Mouse (Mus musculus) intestine, embryonic 15.5 days (tissue): ENCODE data around the gene Enam. TPM values are rescaled to one million over a fixed set of nuclear protein-coding genes. Genes with fewer than 3 reads are reported as not detected.
"Not testable (repeated sequence)": the region's sequence is repeated elsewhere in the genome, so short reads cannot be mapped to it uniquely, and the experiment has no call there.

Source experiments
- ATAC-seq: fragments of 200-750 bp; cut with Nextera tagmentation; 2 replicates; pipeline ENCODE4 v1.8.0; 2017; ENCODE audit warnings: moderate TSS enrichment, moderate library complexity
- H3K27ac ChIP-seq: fragments of 300-500 bp; sonication (generic); 2 replicates; pipeline ENCODE4 v1.5.1; 2015; ENCODE audit warnings: mild to moderate bottlenecking, inconsistent platforms
- H3K27me3 ChIP-seq: fragments of 300-500 bp; sonication (generic); replicated peaks from 2 replicates; pipeline ENCODE4 v1.6.1; 2015; ENCODE audit warnings: inconsistent platforms
- H3K36me3 ChIP-seq: fragments of 300-500 bp; sonication (generic); 2 replicates; pipeline ENCODE4 v1.6.1; 2015; ENCODE audit warnings: inconsistent platforms
- H3K4me1 ChIP-seq: fragments of 300-500 bp; sonication (generic); replicated peaks from 2 replicates; pipeline ENCODE4 v1.6.1; 2015; ENCODE audit warnings: inconsistent platforms
- H3K4me2 ChIP-seq: fragments of 300-500 bp; sonication (generic); replicated peaks from 2 replicates; pipeline ENCODE4 v1.6.1; 2015; ENCODE audit warnings: mild to moderate bottlenecking, inconsistent platforms
- H3K4me3 ChIP-seq: fragments of 300-500 bp; sonication (generic); replicated peaks from 2 replicates; pipeline ENCODE4 v1.5.1; 2015; ENCODE audit warnings: inconsistent platforms
- H3K9ac ChIP-seq: fragments of 300-500 bp; sonication (generic); 2 replicates; pipeline ENCODE4 v1.6.1; 2015; ENCODE audit warnings: inconsistent platforms
- H3K9me3 ChIP-seq: fragments of 300-500 bp; sonication (generic); 2 replicates; pipeline ENCODE4 v1.6.1; 2016; ENCODE audit warnings: inconsistent platforms
- WGBS: fragments of 180-500 bp; shearing (Covaris S2); methylation state at CpG from one replicate; pipeline ENCODE4 v1.1.7; 2015; 5-methylcytosine and 5-hydroxymethylcytosine counted together
- polyA plus RNA-seq: library from polyadenylated mRNA; unstranded; fragments of >200 nt; fragmentation: Nextera tagmentation; extraction: Ambion mirVana; gene quantifications from 2 replicates; pipeline ENCODE4 v1.2.1, GENCODE M21; 2015

The Enam gene
- polyA plus RNA-seq, 1 experiment from 2014 or later: not detected

DNA sequence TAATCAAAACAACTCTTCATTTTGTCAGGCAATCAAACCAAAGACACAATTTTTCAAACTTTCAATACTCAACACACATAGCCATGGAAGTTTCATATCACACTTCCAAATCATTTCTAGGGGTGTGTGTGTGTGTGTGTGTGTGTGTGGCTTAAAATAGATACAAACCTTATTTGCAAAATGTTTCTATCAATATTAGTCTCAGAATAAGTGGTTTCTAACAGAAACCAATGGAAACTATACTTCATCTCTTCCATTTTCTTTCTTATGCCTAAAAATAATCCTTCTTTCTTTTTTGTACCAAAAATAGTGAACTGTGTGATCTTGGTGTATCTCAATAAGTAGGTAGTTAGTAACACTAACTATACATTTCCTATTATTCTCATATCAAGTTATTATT is 53.1 kb downstream of the Enam start:
- H3K27ac ChIP-seq: no peak overlapping the region
- H3K9ac ChIP-seq: no peak overlapping the region
- H3K9me3 ChIP-seq: no peaks in the 10 kb centered on the region
- H3K4me2 ChIP-seq: no peak overlapping the region
- no peaks in the 10 kb centered on the region for H3K36me3 ChIP-seq
- ATAC-seq: no peak
- no peak overlapping the region for H3K4me3 ChIP-seq
- H3K4me1 ChIP-seq: no peaks in the 10 kb centered on the region
- no peaks in the 10 kb centered on the region for H3K27me3 ChIP-seq

- Histone ChIP-seq H3K4me2 (no peak overlapping the region), H3K9ac (no peak overlapping the region), H3K27ac (no peak overlapping the region), H3K27me3 (no peaks in the 10 kb centered on the region), H3K4me3 (no peak overlapping the region), H3K9me3 (no peaks in the 10 kb centered on the region), H3K36me3 (no peaks in the 10 kb centered on the region), H3K4me1 (no peaks in the 10 kb centered on the region)
- 65% methylated on average over 5 of the region's 5 CpGs for WGBS
- ATAC-seq: 0 out of 2 replicates have a peak, but pooled peaks have one; percentile 53
Measured at GRCm38 (mm10) chr5:88542651-88543282, 55.0 kb downstream of the Enam start.

DNA sequence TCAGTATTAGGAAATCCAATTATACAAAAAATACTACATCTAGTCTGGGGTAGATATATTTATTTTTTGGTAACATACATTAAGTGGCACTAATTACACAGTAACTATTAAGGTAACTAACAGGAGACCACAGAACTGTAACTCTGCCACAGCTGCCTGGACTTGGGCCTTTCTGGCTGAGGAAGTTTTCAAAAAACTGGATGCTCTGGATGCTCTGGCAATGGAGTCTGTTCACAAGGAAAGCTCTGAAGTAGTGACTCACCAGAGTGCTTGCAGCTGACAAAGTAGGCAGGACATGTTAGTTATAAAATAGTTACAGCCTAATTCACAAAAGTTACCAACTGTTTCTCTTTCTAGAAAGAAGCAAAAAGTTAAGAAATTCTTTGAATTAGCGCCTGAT is 56.6 kb downstream of the Enam start:
- H3K36me3 ChIP-seq, H3K9ac ChIP-seq, H3K27ac ChIP-seq, H3K27me3 ChIP-seq, ATAC-seq, H3K9me3 ChIP-seq, H3K4me2 ChIP-seq, H3K4me3 ChIP-seq, H3K4me1 ChIP-seq: not testable (repeated sequence)
- WGBS: 84% methylated on average over 1 of the region's 1 CpGs

- H3K4me2 ChIP-seq: no peak overlapping the region
- no peak overlapping the region for H3K4me3 ChIP-seq
- no peaks in the 10 kb centered on the region for H3K9me3 ChIP-seq
- ATAC-seq: no peak
- H3K27me3 ChIP-seq: no peaks in the 10 kb centered on the region
- H3K27ac ChIP-seq: no peak overlapping the region
- no peaks in the 10 kb centered on the region for H3K36me3 ChIP-seq
- H3K4me1 ChIP-seq: no peaks in the 10 kb centered on the region
- WGBS: 81% methylated on average over 7 of the region's 7 CpGs
- H3K9ac ChIP-seq: no peak overlapping the region
Measured at GRCm38 (mm10) chr5:88545536-88545935, 57.8 kb downstream of the Enam start.

DNA sequence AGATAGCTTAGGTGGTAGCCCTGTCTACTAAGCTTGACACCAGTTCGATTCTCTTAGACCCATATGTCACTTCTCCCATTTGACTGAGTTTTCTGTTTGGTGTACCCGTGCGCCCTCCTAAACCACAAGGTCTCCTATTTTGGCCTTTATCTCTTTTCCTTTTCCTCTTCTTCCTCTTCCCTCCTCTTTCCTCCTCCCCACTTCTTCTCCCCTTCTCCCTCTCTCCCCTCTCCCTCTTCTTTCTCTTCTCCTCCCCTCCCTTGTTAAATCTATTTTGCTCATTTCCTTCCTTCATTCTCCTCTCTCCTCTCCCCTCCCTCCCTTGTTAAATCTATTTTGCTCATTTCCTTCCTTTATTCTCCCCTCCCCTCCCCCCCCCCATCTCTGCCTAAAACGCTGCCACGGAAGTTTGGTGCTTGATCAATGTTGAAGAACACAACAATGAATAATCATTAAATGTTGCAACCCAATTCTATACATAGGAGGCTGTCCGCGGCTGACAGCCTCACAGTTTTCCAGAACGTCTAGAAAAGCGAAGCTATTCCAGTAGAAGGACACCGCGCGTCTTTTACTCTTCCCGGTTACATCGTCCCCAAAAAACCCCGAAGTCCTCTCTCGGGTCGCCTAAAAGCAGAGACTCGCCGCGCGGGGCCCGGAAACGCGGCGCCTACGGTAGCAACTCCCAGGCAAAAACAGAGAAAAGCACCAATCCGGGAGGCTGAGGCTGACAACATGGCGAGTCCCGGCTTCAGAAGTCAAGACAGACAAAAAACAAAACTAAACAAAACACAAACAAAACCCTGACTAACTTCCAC is 65.7 kb downstream of the Enam start:
- Histone ChIP-seq H3K4me2 (peak overlapping the region; percentile 66), H3K9ac (peak overlapping the region; percentile 59), H3K4me1 (peaks cover 15% of the 10 kb centered on the region), H3K36me3 (no peaks in the 10 kb centered on the region), H3K27ac (peak overlapping the region; percentile 92), H3K9me3 (no peaks in the 10 kb centered on the region), H3K27me3 (no peaks in the 10 kb centered on the region), H3K4me3 (peak overlapping the region; percentile 79)
- WGBS: 9% methylated on average over 29 of the region's 29 CpGs
- ATAC-seq: peak; percentile 81

GRCm38 (mm10) chr5:88554086-88554886 is 66.5 kb downstream of the Enam start, which contains the start of gene Utp3:
Gene Utp3, plus strand, starts transcription at chr5:88554462.
- under 1% methylated on average over 76 of the region's 76 CpGs for WGBS

More at GRCm38 (mm10) chr5:88554086-88554886, 66.5 kb downstream of the Enam start, which contains the start of gene Utp3:
- ATAC-seq: peak; percentile 97
- Histone ChIP-seq H3K4me1 (peaks cover 15% of the 10 kb centered on the region), H3K9me3 (no peaks in the 10 kb centered on the region), H3K27ac (peak within 1 kb of the TSS; percentile 92), H3K4me3 (peak within 1 kb of the TSS; percentile 79), H3K27me3 (no peaks in the 10 kb centered on the region), H3K4me2 (peak within 1 kb of the TSS; percentile 82), H3K9ac (peak within 1 kb of the TSS; percentile 81), H3K36me3 (no peaks in the 10 kb centered on the region)

Other genes with a start within 250 kb of the Enam start
- not detected in 2 replicates for gene Gm7714, start 219.1 kb upstream of the Enam start, polyA plus RNA-seq
- not detected in 2 replicates for gene Prol1, start 170.7 kb upstream of the Enam start, polyA plus RNA-seq
- not detected in 2 replicates for gene Amtn, start 111.9 kb upstream of the Enam start, polyA plus RNA-seq
- not detected in 2 replicates for gene Ambn, start 32.0 kb upstream of the Enam start, polyA plus RNA-seq
- gene Jchain, start 39.9 kb downstream of the Enam start, polyA plus RNA-seq: 0.20 TPM in 1 of 2 replicates, not detected in the other
- 59.4 and 61.2 TPM in 2 replicates for gene Utp3, start 66.5 kb downstream of the Enam start, polyA plus RNA-seq
- 17.4 and 20.9 TPM in 2 replicates for gene Rufy3, start 77.1 kb downstream of the Enam start, polyA plus RNA-seq
- gene Grsf1, start 188.2 kb downstream of the Enam start, polyA plus RNA-seq: 47.2 and 47.9 TPM in 2 replicates
- gene Mob1b, start 232.9 kb downstream of the Enam start, polyA plus RNA-seq: 9.6 and 11.4 TPM in 2 replicates